Mouse (Mus musculus) cerebellum, postnatal 14 days (tissue): Measurements from ENCODE around the gene Gm5447.
A peak's percentile ranks its signal among the peaks of the same experiment; 100 is the strongest.

Source experiments
- DNase-seq, 2 experiments: peaks; one replicate each; pipeline ENCODE4 v3.0.0; 2021; ENCODE audit warnings: mixed read lengths in 2 of 2

Gene Gm5447

DNA sequence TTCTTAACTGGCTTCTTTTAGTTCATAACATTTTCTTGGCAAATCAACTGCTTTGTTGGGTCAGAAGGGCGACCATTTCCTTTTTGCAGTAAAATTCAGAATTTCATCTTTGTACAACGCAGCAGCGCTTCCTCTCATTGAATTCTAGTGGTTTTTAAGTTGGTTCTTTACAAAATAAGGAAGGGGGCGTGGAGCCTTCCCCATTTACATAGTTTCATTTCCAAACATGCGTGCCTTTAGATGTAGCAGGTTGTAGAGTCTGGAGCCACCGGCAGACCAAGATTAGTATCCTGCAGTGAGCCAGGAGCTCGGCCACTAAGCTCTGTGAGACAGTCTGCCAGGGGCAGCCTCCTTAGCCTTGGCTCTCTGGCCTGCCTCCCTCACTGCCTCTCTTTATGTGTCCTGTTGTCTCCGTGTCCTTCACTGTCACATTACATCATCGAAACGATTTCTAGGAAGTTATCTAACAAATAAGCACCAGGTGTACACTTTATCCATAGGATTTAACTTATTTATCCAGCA lies 13.0 kb downstream of the Gm5447 start:
- peak; percentile 46 to 57 for DNase-seq

DNA sequence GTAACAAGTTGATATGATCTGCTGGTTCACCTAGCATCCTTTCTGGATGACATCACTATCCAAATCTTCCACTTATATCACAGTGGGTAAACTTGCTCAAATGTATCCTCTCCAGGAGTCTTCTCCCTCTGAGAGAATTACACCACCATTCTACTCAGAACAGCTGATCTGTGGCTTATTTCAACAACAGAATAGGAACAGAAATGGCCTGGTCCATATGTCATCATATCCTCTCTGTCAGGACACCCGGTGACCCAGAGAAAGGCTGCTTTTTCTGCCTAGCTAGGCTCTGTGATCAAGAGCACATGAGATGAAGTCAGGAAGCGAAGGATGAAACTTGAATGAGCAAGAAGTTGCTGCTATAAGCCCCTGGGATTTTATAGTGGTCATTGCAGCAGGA lies 13.7 kb downstream of the Gm5447 start:
- no peak for DNase-seq

DNA sequence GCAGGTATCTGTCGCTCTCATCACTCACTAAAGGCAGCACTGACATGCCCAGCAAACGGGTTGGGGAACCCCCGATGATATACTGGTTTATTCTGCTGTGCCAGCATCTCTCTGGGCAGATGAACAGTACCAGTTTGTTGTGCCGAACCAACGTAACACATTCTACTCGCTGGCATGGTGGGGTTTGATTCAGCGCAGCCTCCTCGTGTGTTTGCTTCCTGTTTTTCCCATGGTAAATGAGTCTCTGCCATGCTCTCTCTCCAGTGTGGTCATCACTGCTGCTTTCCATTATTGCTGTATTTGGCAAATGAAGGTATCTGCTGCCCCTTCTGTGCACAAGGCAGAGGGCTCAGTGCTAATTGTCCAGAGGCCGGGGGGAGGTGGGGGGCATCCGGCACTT lies 15.7 kb downstream of the Gm5447 start:
- DNase-seq, result no peak

DNA sequence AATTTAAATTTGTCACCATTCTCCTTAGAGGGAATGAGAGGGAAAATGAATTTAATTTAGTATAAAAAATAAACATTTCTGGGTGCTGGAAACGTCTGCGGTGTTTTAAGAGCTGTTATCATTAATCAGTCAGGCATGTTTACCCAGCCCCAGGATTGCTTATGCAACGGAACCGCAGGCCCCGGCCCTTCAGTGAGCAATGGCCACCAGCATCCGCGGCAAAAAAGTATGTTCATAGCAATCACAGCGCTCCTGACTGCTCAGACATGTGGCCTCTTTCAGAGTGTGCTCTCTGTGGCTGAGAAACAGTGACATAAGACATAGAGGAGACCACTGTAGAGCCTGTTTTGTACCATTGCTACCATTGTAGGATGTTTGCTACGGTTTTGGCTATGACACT lies 16.2 kb downstream of the Gm5447 start:
- DNase-seq, result no peak

DNA sequence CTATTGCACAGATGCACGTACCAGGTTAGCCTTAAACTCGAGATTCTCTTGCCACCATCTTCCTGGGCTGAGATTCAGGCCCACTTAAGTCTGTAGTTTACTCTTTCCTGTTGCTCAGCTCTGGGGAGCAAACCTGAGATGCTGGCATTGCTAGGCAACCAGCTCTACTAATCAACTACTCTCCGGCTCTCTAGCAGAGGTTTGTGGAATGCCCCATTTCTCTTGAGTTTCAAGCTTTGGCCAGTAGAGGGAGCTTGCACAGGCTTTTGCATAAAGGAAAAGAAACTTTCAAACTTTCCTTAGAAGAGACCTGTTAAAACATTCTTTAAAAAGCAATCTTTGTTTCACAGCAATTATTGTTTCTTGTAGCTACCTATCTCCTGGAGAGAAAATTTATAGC lies 19.8 kb downstream of the Gm5447 start:
- DNase-seq, result peak; percentile 62 to 63

DNA sequence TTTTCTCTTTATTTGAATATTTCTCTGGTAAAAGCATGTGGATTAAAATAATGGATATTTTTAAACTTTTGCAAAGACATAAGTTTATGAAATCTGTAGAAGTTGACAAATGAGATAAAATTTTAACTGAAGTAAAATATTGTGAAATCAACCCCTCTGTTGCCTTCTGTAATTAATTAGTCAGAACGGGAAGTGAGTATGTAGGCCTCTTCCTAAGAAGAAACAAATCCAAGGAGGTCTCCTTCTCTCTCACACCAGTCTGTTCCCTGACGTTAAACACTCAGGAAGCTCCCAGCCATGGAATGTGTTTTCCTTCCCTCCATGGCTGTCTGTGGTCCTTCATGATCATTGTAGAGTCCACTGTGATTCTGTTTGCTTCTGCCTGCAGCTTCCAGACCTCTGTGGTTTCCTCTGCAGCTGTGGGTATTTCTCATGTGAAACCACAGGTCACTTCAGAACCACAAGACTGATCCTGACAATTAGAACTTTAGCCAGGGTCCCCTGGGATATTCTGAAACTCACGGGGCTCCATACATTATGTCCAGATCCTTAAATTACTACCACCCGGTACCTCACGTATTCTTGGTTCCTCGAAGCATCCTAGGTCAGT lies 20.4 kb downstream of the Gm5447 start:
- no peak for DNase-seq

DNA sequence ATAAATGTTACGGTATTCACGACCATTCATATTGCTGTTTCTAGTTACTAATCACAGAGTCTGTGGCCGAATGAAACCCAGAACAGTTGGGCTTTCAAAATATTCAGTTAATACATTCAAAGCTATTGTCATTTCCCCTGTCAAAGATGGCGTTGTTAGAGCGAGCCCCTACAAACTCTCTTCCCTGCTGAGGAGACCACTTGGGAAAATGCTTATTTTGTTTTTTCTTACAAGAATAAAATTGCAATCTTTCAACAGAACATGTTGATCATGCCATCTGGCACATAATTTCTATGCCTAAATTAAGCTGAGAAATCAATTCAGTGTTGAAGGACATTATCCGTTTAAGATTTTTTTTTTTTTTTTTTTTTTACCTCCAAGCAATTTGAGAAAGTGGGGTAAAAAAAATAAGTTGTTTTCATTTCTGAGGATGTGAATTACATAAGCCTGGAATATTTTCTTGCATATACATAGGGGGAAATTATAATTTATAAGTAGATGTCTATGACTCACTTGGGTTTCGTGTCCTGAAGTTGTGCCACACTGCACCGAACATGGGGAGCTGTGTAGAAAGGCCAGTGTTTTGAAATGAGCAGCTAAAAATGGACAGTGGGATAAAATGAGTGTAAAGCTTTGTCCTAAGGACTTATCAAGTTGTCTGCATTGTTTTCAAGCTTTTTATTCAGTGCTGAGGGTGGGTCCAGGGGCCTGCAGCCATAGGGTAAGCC lies 23.7 kb downstream of the Gm5447 start:
- DNase-seq, result no peak

DNA sequence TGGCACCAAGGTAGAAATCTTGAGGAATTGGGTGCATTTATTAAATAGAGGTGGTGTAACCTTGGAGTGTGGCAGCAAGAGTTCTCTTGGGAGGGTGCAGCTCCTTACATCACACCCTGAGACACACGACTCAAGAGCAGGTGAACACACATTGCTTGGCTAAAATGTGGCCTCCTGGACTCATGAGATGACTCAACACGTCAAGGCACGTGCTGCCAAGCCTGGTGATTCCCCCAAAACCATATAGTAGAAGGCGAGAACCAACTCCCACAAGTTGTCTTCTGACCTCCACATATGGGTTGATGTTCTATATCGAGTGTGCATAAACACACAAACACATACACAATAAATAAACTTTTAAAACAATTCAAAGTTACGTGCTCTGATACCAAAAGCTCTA lies 25.8 kb downstream of the Gm5447 start:
- no peak for DNase-seq

DNA sequence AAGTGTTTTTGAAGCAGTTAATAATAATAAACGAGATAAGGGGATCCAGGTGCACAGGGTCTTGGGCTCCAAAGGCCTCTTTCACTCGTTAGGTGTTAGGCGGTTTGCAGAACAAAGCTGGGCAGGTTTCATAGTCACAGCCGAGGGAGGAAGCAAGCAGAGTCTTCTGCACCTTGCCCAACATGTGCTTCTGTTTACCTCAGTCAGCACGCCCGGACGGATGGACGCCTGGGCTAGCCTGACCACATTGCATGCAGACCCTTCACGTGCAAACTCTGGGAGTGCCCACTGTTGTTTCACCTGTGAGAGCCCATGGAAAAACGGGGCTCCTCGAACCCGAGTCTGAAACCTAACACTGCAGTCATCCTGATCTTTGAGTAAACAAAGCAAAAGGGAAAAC lies 30.5 kb downstream of the Gm5447 start:
- DNase-seq, result no peak

DNA sequence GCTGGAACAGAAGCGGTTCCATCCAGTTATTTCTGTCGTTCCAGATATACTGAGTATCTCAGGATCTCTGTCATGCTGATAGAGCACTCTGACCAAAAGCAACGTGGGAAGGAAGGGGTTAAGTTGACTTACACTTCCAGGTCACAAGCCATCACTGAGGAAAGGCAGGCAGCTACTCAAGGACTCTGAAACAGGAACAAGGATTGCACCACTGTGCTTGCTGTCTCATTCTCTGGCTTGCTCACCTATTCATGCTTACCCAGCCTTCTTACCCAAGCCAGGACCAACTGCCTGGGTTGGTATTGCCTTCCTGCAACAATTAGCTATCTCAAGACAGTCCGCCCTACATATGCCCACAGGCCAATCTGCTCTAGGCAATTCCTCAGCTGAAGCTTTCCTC lies 31.0 kb downstream of the Gm5447 start:
- no peak for DNase-seq

DNA sequence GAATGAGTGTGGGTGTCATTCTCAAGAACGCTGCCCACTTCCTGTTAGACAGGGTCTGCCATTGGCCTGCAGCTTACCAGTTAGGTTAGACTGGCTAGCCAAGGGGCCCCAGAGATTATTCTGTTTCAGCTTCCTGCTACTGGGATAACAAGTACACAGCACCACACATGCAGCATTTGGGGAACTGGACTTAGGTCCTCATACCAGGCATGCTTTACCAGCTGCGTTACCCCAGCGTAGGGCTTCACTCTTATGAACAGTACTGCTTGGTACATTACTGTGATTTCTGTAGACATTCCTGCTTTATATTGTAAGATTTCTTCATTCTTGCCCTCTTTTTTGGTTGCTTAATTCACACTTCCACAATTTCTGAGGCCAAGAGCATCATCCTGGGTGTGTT lies 43.5 kb downstream of the Gm5447 start:
- DNase-seq, result no peak

DNA sequence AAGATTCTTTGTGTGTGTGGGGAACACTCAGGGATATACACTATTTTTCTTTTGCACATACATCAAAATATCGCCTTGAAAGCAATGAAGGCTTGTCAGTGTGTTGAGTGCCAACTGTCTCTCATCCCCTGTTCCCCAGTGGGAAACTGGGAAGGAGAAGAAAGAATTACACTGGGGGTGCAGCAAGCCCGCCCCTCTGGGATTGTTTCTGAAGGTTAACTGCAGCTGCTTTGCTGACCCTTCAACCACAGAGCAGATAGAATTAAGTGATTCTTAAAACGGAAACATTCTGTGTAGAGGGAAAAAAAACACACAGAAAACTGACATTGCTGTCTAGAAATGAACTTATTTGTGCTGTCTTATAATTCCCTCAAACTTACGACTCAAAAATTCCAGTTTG lies 47.5 kb downstream of the Gm5447 start:
- no peak for DNase-seq

DNA sequence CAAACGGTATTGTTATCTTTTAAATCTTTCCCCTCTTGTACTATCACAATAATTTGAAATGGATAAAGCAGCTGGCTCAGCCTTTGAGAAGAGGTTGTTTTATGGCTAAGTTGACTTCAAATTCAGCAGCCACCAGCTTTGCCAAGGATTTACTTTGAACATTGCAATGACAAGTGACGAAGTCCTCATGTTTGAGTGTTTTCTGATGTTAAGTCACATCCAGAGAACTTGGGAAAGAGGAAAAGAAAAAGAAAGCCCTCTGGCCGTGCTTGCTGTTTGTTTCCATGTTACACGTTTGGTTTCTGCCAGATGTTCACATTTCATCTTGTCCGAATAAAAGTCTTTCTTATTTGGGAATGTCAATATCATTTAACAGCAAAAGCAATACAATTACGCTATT lies 47.9 kb downstream of the Gm5447 start:
- no peak for DNase-seq

DNA sequence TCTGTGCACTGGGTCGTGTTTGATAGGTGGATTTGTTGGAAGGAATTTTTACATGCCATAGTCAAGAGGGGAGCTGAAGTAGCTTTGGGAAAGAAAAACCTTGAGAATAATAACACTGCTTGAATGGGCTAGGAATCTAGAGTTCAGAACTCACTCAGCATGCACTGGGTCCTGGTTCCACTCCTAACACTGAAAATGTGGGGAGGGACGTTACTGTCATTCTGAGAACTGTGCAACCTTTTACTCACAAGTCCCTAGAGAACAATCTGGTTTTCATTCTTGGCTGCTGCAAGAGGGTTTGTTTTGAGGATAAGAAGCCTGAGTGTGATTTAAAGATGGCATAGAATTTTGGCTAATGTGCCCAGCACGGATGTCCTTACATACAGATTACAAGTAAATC lies 49.7 kb downstream of the Gm5447 start:
- no peak for DNase-seq
